Mouse (Mus musculus) mature B cell (primary cell): ENCODE data around the gene Arhgef16.

ENCODE experiments used
- in situ Hi-C: fragments of 300-500 bp; cut with MboI; formaldehyde crosslinking; loops from 2 replicates; pipeline ENCODE4 v1.14.3; 2019

Gene Arhgef16

GRCm38 (mm10) chr4:154229569-154229968 is 71.9 kb downstream of the Arhgef16 start:
- in situ Hi-C loops, result no loop called here
